Mouse (Mus musculus): ENCODE measurements around the gene Toporsl. TPM values are rescaled to one million over a fixed set of nuclear protein-coding genes. Genes with fewer than 3 reads are reported as not detected.

Gene Toporsl
- not detected in 2 replicates for polyA plus RNA-seq (2015; fragmentation: Nextera tagmentation; extraction: Ambion mirVana)

GRCm38 (mm10) chr4:52595927-52596326, at the start of gene Toporsl:
Gene Toporsl (plus strand): TSS chr4:52596274.
- Histone ChIP-seq H3K4me1 (ENCODE audit: control insufficient read depth, insufficient read depth, low read depth, low read length) (no peaks in the 10 kb centered on the region), H3K9me3 (ENCODE audit: control insufficient read depth, low read length) (no peaks in the 10 kb centered on the region), H3K4me2 (ENCODE audit: low read length) (no peak within 1 kb of the TSS), H3K27ac (ENCODE audit: low read depth, low read length) (no peak within 1 kb of the TSS), H3K36me3 (ENCODE audit: control insufficient read depth, insufficient read depth, low read length) (no peaks in the 10 kb centered on the region), H3K4me3 (ENCODE audit: low read length) (no peak within 1 kb of the TSS), H3K27me3 (replicated peaks; ENCODE audit: control insufficient read depth, insufficient read depth, low read length) (no peaks in the 10 kb centered on the region), H3K9ac (ENCODE audit: low read depth, low read length) (no peak within 1 kb of the TSS)
- no peak for ATAC-seq
- WGBS: 83% methylated on average over 2 of the region's 2 CpGs

GRCm38 (mm10) chr4:52557672-52558071, 38.4 kb upstream of the Toporsl start:
- no peak for ATAC-seq
- 68% methylated on average over 1 of the region's 1 CpGs for WGBS
- H3K36me3 ChIP-seq (ENCODE audit: control insufficient read depth, insufficient read depth, low read length): no peaks in the 10 kb centered on the region
- no peak overlapping the region for H3K27ac ChIP-seq (ENCODE audit: low read depth, low read length)
- H3K9me3 ChIP-seq (ENCODE audit: control insufficient read depth, low read length): no peaks in the 10 kb centered on the region
- no peaks in the 10 kb centered on the region for H3K4me1 ChIP-seq (ENCODE audit: control insufficient read depth, insufficient read depth, low read depth, low read length)
- no peak overlapping the region for H3K4me2 ChIP-seq (ENCODE audit: low read length)
- no peak overlapping the region for H3K9ac ChIP-seq (ENCODE audit: low read depth, low read length)
- H3K4me3 ChIP-seq (ENCODE audit: low read length): no peak overlapping the region
- no peaks in the 10 kb centered on the region for H3K27me3 ChIP-seq (replicated peaks; ENCODE audit: control insufficient read depth, insufficient read depth, low read length)

GRCm38 (mm10) chr4:52558080-52558479, 38.0 kb upstream of the Toporsl start:
- no peak for ATAC-seq

DNA sequence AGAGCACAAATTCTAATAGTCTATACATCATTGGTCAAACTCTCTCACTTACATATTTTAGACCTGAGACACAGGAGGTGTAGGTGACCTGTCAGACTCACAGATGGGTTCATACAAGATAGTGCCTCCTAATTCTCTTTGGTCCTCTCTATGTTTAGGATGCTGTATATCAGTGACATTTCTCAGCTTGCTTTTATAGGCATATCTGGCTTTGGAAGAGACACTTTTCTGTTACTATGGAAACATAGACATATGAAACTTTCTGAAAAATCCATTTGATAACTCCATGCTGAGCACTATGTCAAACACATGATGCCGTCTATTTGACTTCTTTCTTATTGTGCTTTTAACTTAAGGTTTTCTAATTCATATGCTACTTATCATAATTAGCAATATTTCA, 32.2 kb upstream of the Toporsl start:
- Histone ChIP-seq H3K4me1 (ENCODE audit: control insufficient read depth, insufficient read depth, low read depth, low read length) (no peaks in the 10 kb centered on the region), H3K9ac (ENCODE audit: low read depth, low read length) (no peak overlapping the region), H3K27me3 (replicated peaks; ENCODE audit: control insufficient read depth, insufficient read depth, low read length) (no peaks in the 10 kb centered on the region), H3K9me3 (ENCODE audit: control insufficient read depth, low read length) (no peaks in the 10 kb centered on the region), H3K4me3 (ENCODE audit: low read length) (no peak overlapping the region), H3K36me3 (ENCODE audit: control insufficient read depth, insufficient read depth, low read length) (no peaks in the 10 kb centered on the region), H3K27ac (ENCODE audit: low read depth, low read length) (no peak overlapping the region), H3K4me2 (ENCODE audit: low read length) (no peak overlapping the region)
- WGBS: 76% methylated on average over 1 of the region's 1 CpGs
- no peak for ATAC-seq

More at GRCm38 (mm10) chr4:52558080-52558479, 38.0 kb upstream of the Toporsl start:
- Histone ChIP-seq H3K27ac (ENCODE audit: low read depth, low read length) (no peak overlapping the region), H3K36me3 (ENCODE audit: control insufficient read depth, insufficient read depth, low read length) (no peaks in the 10 kb centered on the region), H3K9me3 (ENCODE audit: control insufficient read depth, low read length) (no peaks in the 10 kb centered on the region), H3K9ac (ENCODE audit: low read depth, low read length) (no peak overlapping the region), H3K27me3 (replicated peaks; ENCODE audit: control insufficient read depth, insufficient read depth, low read length) (no peaks in the 10 kb centered on the region), H3K4me2 (ENCODE audit: low read length) (no peak overlapping the region), H3K4me3 (ENCODE audit: low read length) (no peak overlapping the region), H3K4me1 (ENCODE audit: control insufficient read depth, insufficient read depth, low read depth, low read length) (no peaks in the 10 kb centered on the region)
- 34% methylated on average over 1 of the region's 1 CpGs for WGBS

- H3K27me3 ChIP-seq (replicated peaks; ENCODE audit: control insufficient read depth, insufficient read depth, low read length): no peaks in the 10 kb centered on the region
- no peak overlapping the region for H3K4me3 ChIP-seq (ENCODE audit: low read length)
- no peak for ATAC-seq
- H3K36me3 ChIP-seq (ENCODE audit: control insufficient read depth, insufficient read depth, low read length): no peaks in the 10 kb centered on the region
- H3K4me2 ChIP-seq (ENCODE audit: low read length): no peak overlapping the region
- no peaks in the 10 kb centered on the region for H3K9me3 ChIP-seq (ENCODE audit: control insufficient read depth, low read length)
- 70% methylated on average over 6 of the region's 6 CpGs for WGBS
- no peak overlapping the region for H3K9ac ChIP-seq (ENCODE audit: low read depth, low read length)
- no peaks in the 10 kb centered on the region for H3K4me1 ChIP-seq (ENCODE audit: control insufficient read depth, insufficient read depth, low read depth, low read length)
- no peak overlapping the region for H3K27ac ChIP-seq (ENCODE audit: low read depth, low read length)
Observed at GRCm38 (mm10) chr4:52586194-52586734, 9.8 kb upstream of the Toporsl start.

DNA sequence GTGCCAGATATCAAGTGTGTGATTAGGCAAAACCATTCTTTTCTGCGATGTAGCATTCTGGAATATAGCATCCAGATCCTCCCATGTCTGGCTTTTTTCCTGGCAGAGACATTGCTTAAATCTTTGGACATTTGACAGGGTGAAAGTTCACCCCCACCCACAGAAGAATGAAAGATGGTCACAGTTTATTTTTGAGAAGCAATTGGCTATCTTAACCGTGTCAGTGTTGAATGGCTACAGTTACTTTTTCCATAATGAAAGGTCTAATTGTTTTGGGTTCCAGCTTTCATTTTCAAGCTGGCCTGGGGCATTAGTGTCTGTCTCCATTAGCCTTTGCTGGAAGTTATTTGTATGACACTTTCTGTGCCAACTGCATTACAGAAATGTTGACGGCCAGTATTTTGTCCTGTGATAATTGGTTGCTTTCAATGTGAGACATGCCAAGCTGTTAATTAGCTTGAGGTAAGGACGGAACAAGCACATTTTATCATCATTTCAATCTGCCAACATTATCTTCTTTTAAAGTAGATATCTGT, 2.2 kb upstream of the Toporsl start:
- H3K9ac ChIP-seq (ENCODE audit: low read depth, low read length): no peak overlapping the region
- WGBS: 37% methylated on average over 4 of the region's 4 CpGs
- peak; percentile 50 for ATAC-seq
- H3K4me1 ChIP-seq (ENCODE audit: control insufficient read depth, insufficient read depth, low read depth, low read length): no peaks in the 10 kb centered on the region
- H3K27me3 ChIP-seq (replicated peaks; ENCODE audit: control insufficient read depth, insufficient read depth, low read length): no peaks in the 10 kb centered on the region
- no peak overlapping the region for H3K4me2 ChIP-seq (ENCODE audit: low read length)
- no peaks in the 10 kb centered on the region for H3K36me3 ChIP-seq (ENCODE audit: control insufficient read depth, insufficient read depth, low read length)
- H3K9me3 ChIP-seq (ENCODE audit: control insufficient read depth, low read length): no peaks in the 10 kb centered on the region
- H3K27ac ChIP-seq (ENCODE audit: low read depth, low read length): no peak overlapping the region
- no peak overlapping the region for H3K4me3 ChIP-seq (ENCODE audit: low read length)

- 88% methylated on average over 13 of the region's 13 CpGs for WGBS
- H3K4me3 ChIP-seq (ENCODE audit: low read length): no peak overlapping the region
- no peak overlapping the region for H3K4me2 ChIP-seq (ENCODE audit: low read length)
- no peaks in the 10 kb centered on the region for H3K9me3 ChIP-seq (ENCODE audit: control insufficient read depth, low read length)
- no peaks in the 10 kb centered on the region for H3K36me3 ChIP-seq (ENCODE audit: control insufficient read depth, insufficient read depth, low read length)
- no peaks in the 10 kb centered on the region for H3K27me3 ChIP-seq (replicated peaks; ENCODE audit: control insufficient read depth, insufficient read depth, low read length)
- H3K27ac ChIP-seq (ENCODE audit: low read depth, low read length): no peak overlapping the region
- no peaks in the 10 kb centered on the region for H3K4me1 ChIP-seq (ENCODE audit: control insufficient read depth, insufficient read depth, low read depth, low read length)
- no peak for ATAC-seq
- no peak overlapping the region for H3K9ac ChIP-seq (ENCODE audit: low read depth, low read length)
Observed at GRCm38 (mm10) chr4:52594632-52595031, 1.4 kb upstream of the Toporsl start.

GRCm38 (mm10) chr4:52598180-52598881, 2.3 kb downstream of the Toporsl start:
- Histone ChIP-seq H3K9ac (ENCODE audit: low read depth, low read length) (no peak overlapping the region), H3K4me1 (ENCODE audit: control insufficient read depth, insufficient read depth, low read depth, low read length) (no peaks in the 10 kb centered on the region), H3K4me2 (ENCODE audit: low read length) (no peak overlapping the region), H3K27me3 (replicated peaks; ENCODE audit: control insufficient read depth, insufficient read depth, low read length) (no peaks in the 10 kb centered on the region), H3K27ac (ENCODE audit: low read depth, low read length) (no peak overlapping the region), H3K4me3 (ENCODE audit: low read length) (no peak overlapping the region), H3K36me3 (ENCODE audit: control insufficient read depth, insufficient read depth, low read length) (no peaks in the 10 kb centered on the region), H3K9me3 (ENCODE audit: control insufficient read depth, low read length) (no peaks in the 10 kb centered on the region)
- peak; percentile 75 for ATAC-seq
- WGBS: 50% methylated on average over 7 of the region's 7 CpGs

DNA sequence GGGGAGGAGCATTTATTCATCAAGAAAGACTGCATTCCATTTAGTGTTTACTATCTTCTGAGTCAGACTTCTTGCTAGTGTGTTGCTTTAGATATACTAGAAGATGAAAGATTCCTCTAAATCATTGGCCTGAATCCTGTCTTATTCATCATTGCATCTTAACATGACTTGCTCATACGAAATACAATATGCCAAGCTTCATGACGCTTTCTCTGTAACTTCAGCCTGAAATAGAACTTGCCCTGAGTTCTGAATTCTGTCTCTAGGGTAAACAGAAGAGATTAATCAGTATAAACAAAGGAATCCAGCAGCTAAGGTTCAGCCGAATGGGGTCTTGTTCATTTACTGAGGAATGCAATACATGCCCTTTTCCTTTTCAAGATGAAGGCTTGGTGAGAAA, 10.8 kb downstream of the Toporsl start:
- Histone ChIP-seq H3K27me3 (replicated peaks; ENCODE audit: control insufficient read depth, insufficient read depth, low read length) (no peaks in the 10 kb centered on the region), H3K9me3 (ENCODE audit: control insufficient read depth, low read length) (no peaks in the 10 kb centered on the region), H3K36me3 (ENCODE audit: control insufficient read depth, insufficient read depth, low read length) (no peaks in the 10 kb centered on the region), H3K4me1 (ENCODE audit: control insufficient read depth, insufficient read depth, low read depth, low read length) (no peaks in the 10 kb centered on the region), H3K4me2 (ENCODE audit: low read length) (no peak overlapping the region), H3K4me3 (ENCODE audit: low read length) (no peak overlapping the region), H3K9ac (ENCODE audit: low read depth, low read length) (no peak overlapping the region), H3K27ac (ENCODE audit: low read depth, low read length) (no peak overlapping the region)
- ATAC-seq: no peak
- 67% methylated on average over 3 of the region's 3 CpGs for WGBS

All from hindbrain, embryonic 16.5 days (tissue).